Mouse (Mus musculus): ENCODE data around the gene Cyp4x1. TPM values are rescaled to one million over a fixed set of nuclear protein-coding genes. Genes with fewer than 3 reads are reported as not detected.

The Cyp4x1 gene
- polyA plus RNA-seq (2015; fragmentation: Nextera tagmentation; extraction: Ambion mirVana) = 0.02 and 0.07 TPM in 2 replicates

GRCm38 (mm10) chr4:115133621-115134295 is at the start of gene Cyp4x1:
Gene Cyp4x1, minus strand, starts transcription at chr4:115134281.

GRCm38 (mm10) chr4:115088611-115089338 is 45.3 kb downstream of the Cyp4x1 start, which contains the start of gene Pdzk1ip1:
Gene Pdzk1ip1, plus strand, starts transcription at chr4:115088708.

GRCm38 (mm10) chr4:115056371-115056920 is 77.6 kb downstream of the Cyp4x1 start, which contains the start of gene Tal1:
Gene Tal1, plus strand, starts transcription at chr4:115056426.

Other genes starting within 250 kb of the Cyp4x1 start
- not detected in 2 replicates for gene Foxd2, start 225.4 kb downstream of the Cyp4x1 start, polyA plus RNA-seq (2015; fragmentation: Nextera tagmentation; extraction: Ambion mirVana)
- not detected in 2 replicates for gene Foxe3, start 208.3 kb downstream of the Cyp4x1 start, polyA plus RNA-seq (2015; fragmentation: Nextera tagmentation; extraction: Ambion mirVana)
- gene Cmpk1, start 147.0 kb downstream of the Cyp4x1 start, polyA plus RNA-seq (2015; fragmentation: Nextera tagmentation; extraction: Ambion mirVana) = 65.8 and 67.2 TPM in 2 replicates
- 9.9 and 11.3 TPM in 2 replicates for gene Stil, start 134.1 kb downstream of the Cyp4x1 start, polyA plus RNA-seq (2015; fragmentation: Nextera tagmentation; extraction: Ambion mirVana)
- 18.9 and 22.7 TPM in 2 replicates for gene Tal1, start 77.9 kb downstream of the Cyp4x1 start, polyA plus RNA-seq (2015; fragmentation: Nextera tagmentation; extraction: Ambion mirVana)
- gene Pdzk1ip1, start 45.6 kb downstream of the Cyp4x1 start, polyA plus RNA-seq (2015; fragmentation: Nextera tagmentation; extraction: Ambion mirVana) = 10.4 and 10.7 TPM in 2 replicates
- gene Cyp4a29, start 107.8 kb upstream of the Cyp4x1 start, polyA plus RNA-seq (2015; fragmentation: Nextera tagmentation; extraction: Ambion mirVana) = not detected in 2 replicates
- not detected in 2 replicates for gene Cyp4a12a, start 164.8 kb upstream of the Cyp4x1 start, polyA plus RNA-seq (2015; fragmentation: Nextera tagmentation; extraction: Ambion mirVana)

Measured in spleen, postnatal 0 days (tissue).